Mouse (Mus musculus): ENCODE data around the gene 3110021N24Rik.
"Not testable (repeated sequence)": the region's sequence is repeated elsewhere in the genome, so short reads cannot be mapped to it uniquely, and the experiment has no call there.

The 3110021N24Rik gene

GRCm38 (mm10) chr4:108719349-108719748, at the start of gene 3110021N24Rik:
TSS of gene 3110021N24Rik (plus strand) at chr4:108719649.
- DNase-seq (ENCODE audit: low spot score), result no peak

GRCm38 (mm10) chr4:108686156-108686555, 33.3 kb upstream of the 3110021N24Rik start:
- DNase-seq (ENCODE audit: low spot score), result no peak

GRCm38 (mm10) chr4:108687098-108687497, 32.4 kb upstream of the 3110021N24Rik start:
- DNase-seq (ENCODE audit: low spot score), result not testable (repeated sequence)

- no peak for DNase-seq (ENCODE audit: low spot score)
Measured at GRCm38 (mm10) chr4:108690479-108690878, 29.0 kb upstream of the 3110021N24Rik start.

GRCm38 (mm10) chr4:108691469-108691868, 28.0 kb upstream of the 3110021N24Rik start:
- no peak for DNase-seq (ENCODE audit: low spot score)

GRCm38 (mm10) chr4:108696934-108697333, 22.5 kb upstream of the 3110021N24Rik start:
- DNase-seq (ENCODE audit: low spot score), result no peak

GRCm38 (mm10) chr4:108708209-108708608, 11.2 kb upstream of the 3110021N24Rik start:
- DNase-seq (ENCODE audit: low spot score), result no peak

- no peak for DNase-seq (ENCODE audit: low spot score)
Measured at GRCm38 (mm10) chr4:108721245-108721784, 1.9 kb downstream of the 3110021N24Rik start.

- no peak for DNase-seq (ENCODE audit: low spot score)
Measured at GRCm38 (mm10) chr4:108724102-108724501, 4.7 kb downstream of the 3110021N24Rik start.

GRCm38 (mm10) chr4:108730450-108730849, 11.0 kb downstream of the 3110021N24Rik start:
- DNase-seq (ENCODE audit: low spot score), result no peak

GRCm38 (mm10) chr4:108731582-108731981, 12.1 kb downstream of the 3110021N24Rik start:
- no peak for DNase-seq (ENCODE audit: low spot score)

- no peak for DNase-seq (ENCODE audit: low spot score)
Measured at GRCm38 (mm10) chr4:108746160-108746873, 26.9 kb downstream of the 3110021N24Rik start.

- no peak for DNase-seq (ENCODE audit: low spot score)
Measured at GRCm38 (mm10) chr4:108759583-108759982, 40.1 kb downstream of the 3110021N24Rik start.

- DNase-seq (ENCODE audit: low spot score), result no peak
Measured at GRCm38 (mm10) chr4:108768527-108768926, 49.1 kb downstream of the 3110021N24Rik start.

- no peak for DNase-seq (ENCODE audit: low spot score)
Measured at GRCm38 (mm10) chr4:108779763-108780056, 60.3 kb downstream of the 3110021N24Rik start.

- DNase-seq (ENCODE audit: low spot score), result peak; percentile 80
Measured at GRCm38 (mm10) chr4:108780057-108780863, 60.8 kb downstream of the 3110021N24Rik start, which contains the start of gene Zfyve9. TSS of gene Zfyve9 (minus strand) at chr4:108780798.

GRCm38 (mm10) chr4:108780864-108781205, 61.4 kb downstream of the 3110021N24Rik start:
- no peak for DNase-seq (ENCODE audit: low spot score)

- DNase-seq (ENCODE audit: low spot score), result no peak
Measured at GRCm38 (mm10) chr4:108781596-108781995, 62.1 kb downstream of the 3110021N24Rik start.

GRCm38 (mm10) chr4:108782421-108783085, 63.1 kb downstream of the 3110021N24Rik start:
- DNase-seq (ENCODE audit: low spot score), result no peak

- no peak for DNase-seq (ENCODE audit: low spot score)
Measured at GRCm38 (mm10) chr4:108789258-108789936, 69.9 kb downstream of the 3110021N24Rik start.

- DNase-seq (ENCODE audit: low spot score), result no peak
Measured at GRCm38 (mm10) chr4:108790507-108790906, 71.1 kb downstream of the 3110021N24Rik start.

GRCm38 (mm10) chr4:108793941-108794340, 74.5 kb downstream of the 3110021N24Rik start:
- no peak for DNase-seq (ENCODE audit: low spot score)
